Mouse (Mus musculus): Measurements from ENCODE around the gene 1700020N01Rik. TPM values are rescaled to one million over a fixed set of nuclear protein-coding genes. Genes with fewer than 3 reads are reported as not detected.

1700020N01Rik gene
- polyA plus RNA-seq, 1 experiment from 2014 or later = not detected

DNA sequence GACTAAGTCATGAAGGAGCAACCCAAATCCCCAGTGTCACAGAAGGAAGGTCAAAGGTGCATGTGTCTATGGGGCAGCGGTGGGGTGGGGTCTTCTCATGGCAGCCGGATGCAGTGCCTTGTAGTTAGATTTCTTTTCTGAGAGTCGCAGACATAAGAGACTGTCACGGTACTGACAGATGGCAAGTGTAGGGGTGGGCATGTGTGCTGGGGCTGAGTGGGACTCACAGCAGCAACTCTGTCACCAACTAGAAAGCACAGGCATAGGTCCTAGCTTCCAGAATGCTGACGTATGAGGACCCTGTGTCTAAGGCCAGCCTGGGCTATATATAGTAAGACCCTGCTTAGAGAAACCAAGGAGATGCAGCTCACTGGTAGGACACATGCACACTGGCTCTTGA, 12.7 kb downstream of the 1700020N01Rik start:
- no peak overlapping the region for H3K4me3 ChIP-seq (replicated peaks)
- no peak for ATAC-seq (replicated peaks; ENCODE audit: low FRiP score)

DNA sequence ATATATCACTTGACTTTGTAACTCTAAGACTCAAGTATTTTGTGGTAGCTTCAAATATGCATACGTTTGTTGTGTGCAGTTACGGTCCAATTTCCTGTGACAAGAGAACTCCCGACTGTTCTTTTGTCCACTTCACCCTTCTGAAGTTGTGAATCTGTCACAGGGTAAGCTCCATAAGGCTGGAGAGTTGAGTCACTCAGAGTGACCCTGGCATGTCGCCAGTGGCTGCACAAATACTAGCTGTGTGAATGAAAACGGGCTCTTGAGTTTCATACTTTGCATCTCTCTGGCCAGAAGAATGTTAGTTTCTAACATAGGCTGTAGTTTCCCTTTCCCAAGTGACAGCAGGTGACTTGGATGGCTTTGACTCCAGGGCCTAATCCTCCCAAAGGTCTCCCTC, 14.0 kb downstream of the 1700020N01Rik start:
- Histone ChIP-seq H3K36me3 (no peaks in the 10 kb centered on the region), H3K27me3 (no peaks in the 10 kb centered on the region), H3K4me3 (replicated peaks) (no peak overlapping the region), H3K4me2 (no peak overlapping the region), H3K27ac (no peak overlapping the region), H3K4me1 (peaks cover 15% of the 10 kb centered on the region), H3K9me3 (replicated peaks) (no peaks in the 10 kb centered on the region), H3K9ac (no peak overlapping the region)
- WGBS = 49% methylated on average over 5 of the region's 5 CpGs
- no peak for ATAC-seq (replicated peaks; ENCODE audit: low FRiP score)

More for the DNA sequence above, 12.7 kb downstream of the 1700020N01Rik start:
- Histone ChIP-seq H3K27me3 (no peaks in the 10 kb centered on the region), H3K36me3 (no peaks in the 10 kb centered on the region), H3K4me2 (no peak overlapping the region), H3K4me1 (peaks cover 15% of the 10 kb centered on the region), H3K9ac (no peak overlapping the region), H3K27ac (peak overlapping the region; percentile 33), H3K9me3 (replicated peaks) (no peaks in the 10 kb centered on the region)
- 66% methylated on average over 5 of the region's 5 CpGs for WGBS

DNA sequence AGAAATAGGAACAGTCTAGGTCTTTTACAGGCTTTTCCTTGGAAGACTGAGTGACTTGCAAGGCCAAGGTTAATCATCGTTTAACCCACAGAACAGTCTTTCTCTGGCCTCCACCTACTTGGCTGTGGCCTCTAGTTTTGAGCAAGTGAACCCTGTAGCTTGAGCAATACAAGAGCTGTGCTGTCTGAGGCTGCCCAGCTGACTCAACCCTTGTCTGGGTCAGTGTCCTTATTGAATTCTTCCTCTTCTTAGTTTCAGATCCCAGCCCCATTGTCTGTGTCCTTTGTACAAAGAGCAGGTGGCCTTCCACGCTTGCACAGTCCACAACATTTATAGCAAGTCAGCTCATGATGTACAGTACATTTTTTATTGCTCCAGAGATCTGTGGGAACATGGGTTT, 16.6 kb downstream of the 1700020N01Rik start:
- Histone ChIP-seq H3K27me3 (no peaks in the 10 kb centered on the region), H3K9ac (no peak overlapping the region), H3K36me3 (no peaks in the 10 kb centered on the region), H3K4me3 (replicated peaks) (no peak overlapping the region), H3K27ac (no peak overlapping the region), H3K4me2 (no peak overlapping the region), H3K9me3 (replicated peaks) (no peaks in the 10 kb centered on the region), H3K4me1 (peaks cover 16% of the 10 kb centered on the region)
- 70% methylated on average over 2 of the region's 2 CpGs for WGBS
- no peak for ATAC-seq (replicated peaks; ENCODE audit: low FRiP score)

DNA sequence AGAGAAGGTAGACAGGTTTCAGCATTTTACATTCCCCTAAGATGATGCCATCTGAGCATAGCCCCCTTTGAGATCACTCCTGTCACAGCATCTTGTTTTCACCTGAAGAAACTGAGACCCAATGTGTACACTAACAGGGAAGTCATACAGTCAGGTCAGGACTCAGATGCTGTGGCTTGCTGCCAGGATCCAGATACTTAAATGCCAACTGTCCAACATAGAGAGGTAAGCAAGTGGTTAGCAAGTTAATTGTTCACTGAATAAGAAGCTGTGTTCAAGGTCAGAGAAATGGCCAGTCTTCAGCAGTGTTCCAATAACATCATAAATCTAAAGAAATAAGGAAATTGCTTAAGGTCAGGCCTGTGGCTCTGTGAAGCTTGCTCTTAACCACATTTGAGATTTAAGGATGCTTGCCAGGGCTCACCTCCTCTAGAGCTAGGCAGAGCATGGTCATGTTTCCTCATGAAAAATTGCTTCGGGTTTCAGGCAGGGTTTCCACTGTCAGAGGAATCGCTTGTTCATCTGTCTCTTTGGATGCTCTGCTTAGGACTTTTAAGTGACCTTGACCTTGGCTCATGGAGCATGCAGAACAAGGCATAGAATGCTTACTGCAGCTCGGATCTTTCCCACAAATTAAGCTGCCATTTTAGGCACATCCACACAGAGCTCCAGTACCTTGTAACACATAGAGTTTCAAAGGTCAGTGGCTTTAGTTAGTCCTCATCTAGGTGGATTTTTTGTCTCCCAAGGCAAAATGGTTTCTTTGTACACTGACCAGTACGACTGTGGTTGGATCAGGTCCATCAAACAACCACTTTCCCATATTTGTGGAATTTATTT, 20.3 kb downstream of the 1700020N01Rik start:
- Histone ChIP-seq H3K27ac (0 out of 2 replicates have a peak overlapping the region, but pooled peaks have one; percentile 32), H3K9ac (no peak overlapping the region), H3K4me1 (0 out of 2 replicates have a peak, but pooled peaks cover 5% of the 10 kb centered on the region), H3K4me2 (no peak overlapping the region), H3K9me3 (replicated peaks) (no peaks in the 10 kb centered on the region), H3K4me3 (replicated peaks) (no peak overlapping the region), H3K27me3 (no peaks in the 10 kb centered on the region), H3K36me3 (no peaks in the 10 kb centered on the region)
- 51% methylated on average over 4 of the region's 4 CpGs for WGBS
- 0 out of 2 replicates have a peak, but pooled peaks have one; percentile 33 for ATAC-seq (replicated peaks; ENCODE audit: low FRiP score)

DNA sequence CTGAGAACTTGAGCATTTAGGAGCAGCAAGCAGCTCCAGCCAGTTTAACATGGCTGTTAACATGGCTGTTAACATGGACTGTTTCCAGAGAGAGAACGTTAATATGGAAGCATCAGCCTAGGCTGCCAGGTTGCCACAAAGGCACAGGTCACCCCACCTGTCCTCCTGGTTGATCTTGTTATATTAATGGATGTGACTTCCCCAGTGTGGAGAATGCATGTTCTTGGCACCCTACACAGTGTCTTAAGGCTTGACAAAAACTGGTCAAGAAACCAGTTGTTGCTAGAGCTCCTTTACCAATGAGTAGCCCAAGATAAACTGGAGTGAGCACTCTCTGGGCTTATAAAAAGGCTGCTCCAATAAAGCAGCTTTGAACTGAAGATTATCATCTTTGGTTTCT, 21.6 kb downstream of the 1700020N01Rik start:
- no peak overlapping the region for H3K27ac ChIP-seq
- no peak overlapping the region for H3K4me3 ChIP-seq (replicated peaks)
- WGBS = 88% methylated on average over 1 of the region's 1 CpGs
- ATAC-seq (replicated peaks; ENCODE audit: low FRiP score) = no peak
- no peaks in the 10 kb centered on the region for H3K27me3 ChIP-seq
- 0 out of 2 replicates have a peak, but pooled peaks cover 5% of the 10 kb centered on the region for H3K4me1 ChIP-seq
- no peak overlapping the region for H3K4me2 ChIP-seq
- H3K9me3 ChIP-seq (replicated peaks) = no peaks in the 10 kb centered on the region
- no peaks in the 10 kb centered on the region for H3K36me3 ChIP-seq
- no peak overlapping the region for H3K9ac ChIP-seq

DNA sequence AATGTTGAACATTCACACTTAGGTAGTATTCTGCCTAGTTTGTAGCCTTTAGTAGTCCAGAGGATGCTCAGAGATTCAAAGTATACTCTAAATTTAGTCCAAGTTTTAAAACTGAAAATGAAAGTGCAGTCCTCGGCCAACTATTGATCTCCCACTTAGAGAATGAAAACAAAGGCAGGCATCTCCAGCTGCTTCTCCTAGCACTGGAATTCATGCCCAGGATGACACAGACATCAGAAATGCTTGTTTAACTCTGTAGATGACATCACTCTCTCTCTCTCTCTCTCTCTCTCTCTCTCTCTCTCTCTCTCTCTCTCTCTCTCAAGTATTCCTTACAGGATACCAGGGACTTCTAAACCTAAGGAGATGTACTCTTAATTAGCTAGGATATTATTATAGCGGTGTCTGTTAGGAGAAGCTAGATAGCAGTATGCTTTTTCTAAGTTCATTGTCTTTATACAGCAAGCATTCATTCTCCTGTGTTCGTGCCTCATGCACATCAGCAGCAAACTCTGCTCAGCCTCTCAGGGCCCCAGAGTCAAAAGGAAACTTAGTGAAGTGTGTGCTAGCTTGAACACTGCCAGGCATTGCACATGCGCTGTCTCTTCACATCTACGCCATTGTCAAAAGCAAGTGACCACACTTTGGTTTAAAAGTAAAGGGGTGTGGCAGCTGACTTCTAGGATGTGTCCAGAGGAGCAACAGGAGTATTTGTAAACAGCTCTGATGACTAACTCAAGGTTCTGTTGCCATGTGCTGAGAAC, 26.0 kb downstream of the 1700020N01Rik start:
- no peaks in the 10 kb centered on the region for H3K9me3 ChIP-seq (replicated peaks)
- 80% methylated on average over 5 of the region's 5 CpGs for WGBS
- H3K27ac ChIP-seq = no peak overlapping the region
- no peak for ATAC-seq (replicated peaks; ENCODE audit: low FRiP score)
- no peak overlapping the region for H3K4me2 ChIP-seq
- no peak overlapping the region for H3K4me3 ChIP-seq (replicated peaks)
- no peaks in the 10 kb centered on the region for H3K4me1 ChIP-seq
- no peaks in the 10 kb centered on the region for H3K27me3 ChIP-seq
- no peak overlapping the region for H3K9ac ChIP-seq
- no peaks in the 10 kb centered on the region for H3K36me3 ChIP-seq

DNA sequence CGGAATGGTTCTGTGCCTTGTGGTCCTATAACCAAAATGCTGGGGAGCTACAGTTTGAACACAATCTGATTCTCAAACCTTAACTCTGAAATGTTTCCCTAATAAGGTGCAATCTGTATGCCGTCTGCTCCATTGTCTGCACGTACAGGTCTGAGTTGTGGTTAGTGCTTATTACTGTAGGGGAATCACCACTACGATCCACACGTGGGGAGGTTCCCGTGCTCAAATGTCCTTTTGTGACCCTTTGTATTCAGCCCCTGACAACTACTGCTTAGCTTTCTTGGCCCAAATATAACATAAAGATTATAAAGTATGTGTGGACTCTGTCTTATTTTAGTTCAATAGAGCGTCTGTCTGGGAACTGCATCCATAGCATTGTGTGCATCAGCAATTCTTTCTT, 29.1 kb downstream of the 1700020N01Rik start:
- Histone ChIP-seq H3K36me3 (no peaks in the 10 kb centered on the region), H3K27me3 (no peaks in the 10 kb centered on the region), H3K27ac (no peak overlapping the region), H3K9me3 (replicated peaks) (no peaks in the 10 kb centered on the region), H3K9ac (no peak overlapping the region), H3K4me3 (replicated peaks) (no peak overlapping the region), H3K4me2 (no peak overlapping the region), H3K4me1 (no peaks in the 10 kb centered on the region)
- ATAC-seq (replicated peaks; ENCODE audit: low FRiP score) = no peak
- whole genome bisulfite sequencing = 85% methylated on average over 7 of the region's 7 CpGs

DNA sequence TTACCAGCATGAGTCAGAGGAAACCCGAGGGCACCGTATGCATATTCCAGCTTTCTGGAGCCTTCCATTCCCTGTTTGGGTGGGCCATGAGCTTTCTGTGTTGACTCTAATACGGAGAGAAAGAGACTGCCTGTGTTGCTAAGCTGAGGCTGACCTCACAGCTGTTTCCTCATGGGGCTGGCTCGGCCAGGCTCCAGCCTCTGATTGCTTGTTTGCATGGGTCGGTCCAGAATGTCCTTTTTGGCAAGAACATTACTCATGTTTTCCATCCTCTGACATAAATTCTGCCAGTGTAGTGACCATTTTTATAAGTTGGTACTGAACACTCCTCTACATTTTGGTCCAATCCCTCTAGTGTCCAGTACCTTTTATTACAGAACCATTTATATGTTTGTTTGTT, 35.6 kb downstream of the 1700020N01Rik start:
- ATAC-seq (replicated peaks; ENCODE audit: low FRiP score) = no peak
- H3K4me2 ChIP-seq = no peak overlapping the region
- H3K27ac ChIP-seq = no peak overlapping the region
- WGBS = 71% methylated on average over 5 of the region's 5 CpGs
- no peaks in the 10 kb centered on the region for H3K27me3 ChIP-seq
- no peaks in the 10 kb centered on the region for H3K9me3 ChIP-seq (replicated peaks)
- H3K4me1 ChIP-seq = no peaks in the 10 kb centered on the region
- H3K4me3 ChIP-seq (replicated peaks) = no peak overlapping the region
- no peak overlapping the region for H3K9ac ChIP-seq
- H3K36me3 ChIP-seq = no peaks in the 10 kb centered on the region

DNA sequence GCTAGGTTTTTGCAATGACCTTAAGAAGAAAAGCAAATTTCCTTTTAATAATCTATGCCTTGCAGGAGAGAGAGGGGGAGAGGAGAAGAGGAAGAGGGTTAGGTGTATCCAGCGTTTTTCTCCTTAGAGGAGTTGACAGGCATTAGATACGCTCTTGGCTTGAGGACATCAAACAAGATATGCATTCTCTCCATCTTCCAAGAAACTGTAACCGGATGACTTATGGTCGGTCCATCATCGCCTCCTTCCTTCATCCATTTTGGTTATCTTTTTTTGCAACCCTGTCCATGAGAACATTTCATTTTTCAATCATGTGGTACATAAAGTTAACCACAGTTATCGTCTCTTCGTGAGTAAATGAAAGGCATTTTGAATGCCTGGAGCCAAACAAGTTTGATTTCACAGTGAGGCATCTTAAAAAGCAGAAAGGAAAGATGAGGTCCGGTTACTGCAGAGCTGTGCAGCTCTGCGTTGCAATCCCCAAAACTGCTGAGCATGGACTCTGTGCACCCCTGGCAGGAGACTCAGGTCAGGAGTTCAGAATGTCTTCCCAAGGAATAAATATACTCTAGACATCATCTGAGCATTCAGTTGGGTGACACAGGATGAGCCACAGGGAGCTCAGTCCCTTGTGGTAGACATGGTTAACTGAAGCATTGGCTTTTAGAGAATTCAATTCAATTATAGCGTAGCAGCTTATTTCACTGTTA, 36.2 kb downstream of the 1700020N01Rik start:
- 84% methylated on average over 10 of the region's 10 CpGs for WGBS

DNA sequence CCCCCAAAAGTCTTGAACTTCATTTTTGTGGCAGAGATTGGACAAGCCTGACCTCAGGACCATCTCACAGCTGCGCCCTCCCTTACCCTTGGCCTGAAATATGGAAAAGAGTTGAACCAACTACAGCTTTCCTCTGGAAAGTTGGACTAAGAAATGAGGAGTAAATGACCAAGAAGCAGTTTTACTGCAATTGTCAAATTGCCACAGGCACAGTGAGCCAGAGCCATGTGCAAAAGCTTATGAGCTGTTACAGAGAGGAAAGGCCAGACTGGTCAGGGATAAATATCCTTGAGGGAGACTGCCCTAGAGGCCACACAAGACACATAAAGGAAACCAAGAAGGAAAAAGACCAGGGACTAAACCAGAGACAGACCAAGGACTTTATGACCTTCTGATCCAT, 38.5 kb downstream of the 1700020N01Rik start:
- no peaks in the 10 kb centered on the region for H3K9me3 ChIP-seq (replicated peaks)
- H3K4me3 ChIP-seq (replicated peaks) = no peak overlapping the region
- H3K27ac ChIP-seq = no peak overlapping the region
- H3K4me1 ChIP-seq = no peaks in the 10 kb centered on the region
- WGBS = 84% methylated on average over 1 of the region's 1 CpGs
- no peak for ATAC-seq (replicated peaks; ENCODE audit: low FRiP score)
- no peaks in the 10 kb centered on the region for H3K27me3 ChIP-seq
- H3K36me3 ChIP-seq = no peaks in the 10 kb centered on the region
- no peak overlapping the region for H3K4me2 ChIP-seq
- no peak overlapping the region for H3K9ac ChIP-seq

More for the DNA sequence above, 36.2 kb downstream of the 1700020N01Rik start:
- Histone ChIP-seq H3K4me1 (no peaks in the 10 kb centered on the region), H3K9ac (no peak overlapping the region), H3K27me3 (no peaks in the 10 kb centered on the region), H3K9me3 (replicated peaks) (no peaks in the 10 kb centered on the region), H3K4me3 (replicated peaks) (no peak overlapping the region), H3K4me2 (no peak overlapping the region), H3K27ac (no peak overlapping the region), H3K36me3 (no peaks in the 10 kb centered on the region)
- ATAC-seq (replicated peaks; ENCODE audit: low FRiP score) = no peak

DNA sequence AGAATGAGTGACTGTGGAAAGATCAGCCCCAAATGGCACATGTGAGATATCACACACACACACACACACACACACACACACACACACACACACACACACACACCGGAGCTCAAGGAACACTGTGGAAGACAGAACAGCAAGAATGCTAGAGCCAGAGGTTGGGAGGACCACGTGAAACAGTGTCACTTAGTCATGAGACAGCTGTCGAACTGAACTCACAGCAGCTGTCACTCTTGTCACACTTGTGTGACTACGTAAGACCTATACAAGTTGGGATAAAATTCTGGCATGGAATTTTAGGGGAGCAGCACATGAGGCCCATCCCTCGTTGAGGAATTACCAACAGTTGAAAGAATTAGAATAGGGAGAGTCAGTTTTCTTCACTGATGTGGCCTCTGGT, 39.7 kb downstream of the 1700020N01Rik start:
- Histone ChIP-seq H3K4me1 (no peaks in the 10 kb centered on the region), H3K9ac (no peak overlapping the region), H3K27ac (no peak overlapping the region), H3K4me2 (no peak overlapping the region), H3K4me3 (replicated peaks) (no peak overlapping the region), H3K9me3 (replicated peaks) (no peaks in the 10 kb centered on the region), H3K36me3 (no peaks in the 10 kb centered on the region), H3K27me3 (no peaks in the 10 kb centered on the region)
- ATAC-seq (replicated peaks; ENCODE audit: low FRiP score) = no peak
- WGBS = 67% methylated on average over 5 of the region's 5 CpGs
